Mouse (Mus musculus): ENCODE data around the gene Abhd15.

DNA sequence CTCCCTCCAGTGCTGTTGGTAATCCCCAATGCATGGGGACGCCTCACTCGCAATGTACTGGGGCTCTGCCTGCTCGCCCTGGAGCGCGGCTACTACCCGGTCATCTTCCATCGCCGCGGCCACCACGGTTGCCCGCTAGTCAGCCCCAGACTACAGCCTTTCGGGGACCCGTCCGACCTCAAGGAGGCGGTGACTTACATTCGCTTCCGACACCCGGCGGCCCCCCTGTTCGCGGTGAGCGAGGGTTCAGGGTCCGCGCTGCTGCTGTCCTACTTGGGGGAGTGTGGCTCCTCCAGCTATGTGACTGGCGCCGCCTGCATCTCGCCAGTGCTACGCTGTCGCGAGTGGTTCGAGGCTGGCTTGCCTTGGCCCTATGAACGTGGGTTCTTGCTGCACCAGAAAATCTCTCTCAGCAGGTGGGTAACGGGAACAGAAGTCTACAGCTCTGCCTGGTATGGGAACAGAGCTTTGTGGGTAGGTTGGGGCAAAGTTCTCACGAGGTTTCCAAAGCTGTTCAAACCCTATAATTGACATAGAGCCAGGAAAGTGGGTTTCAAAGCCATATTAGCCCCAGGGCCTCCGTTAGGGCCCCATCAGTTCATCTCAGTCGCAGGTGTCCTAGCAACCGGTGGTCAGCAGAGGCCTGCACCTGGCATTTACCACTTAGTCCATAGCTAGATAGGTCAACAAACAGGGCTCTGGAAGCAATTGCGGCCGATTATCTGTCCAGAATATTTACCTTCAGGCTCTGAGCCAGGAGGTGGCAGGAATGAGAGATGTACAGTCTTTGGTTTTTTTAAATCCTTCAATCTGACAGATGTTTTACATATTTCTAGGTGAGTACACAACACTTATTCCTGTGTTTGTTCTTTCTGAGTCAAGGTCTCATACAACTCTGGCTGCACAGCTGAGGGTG lies 974 bp downstream of the Abhd15 start, which contains the start of gene Trp53i13:
- TF ChIP-seq CTCF (IDR thresholded peaks at IDR 0.05) = no peak
- no peak for TF ChIP-seq POLR2A (IDR thresholded peaks at IDR 0.05; ENCODE audit: insufficient read depth, low read depth, low read length)
- no peak for TF ChIP-seq EP300 (IDR thresholded peaks at IDR 0.05; ENCODE audit: insufficient read depth, low read depth, low read length)

All from heart, adult 2 months (tissue).